Mouse (Mus musculus): Measurements from ENCODE around the gene Mllt3. TPM values are rescaled to one million over a fixed set of nuclear protein-coding genes. Genes with fewer than 3 reads are reported as not detected.

The Mllt3 gene
- total RNA-seq, 2 experiments from 2014 or later = 23.0 to 24.9 TPM

DNA sequence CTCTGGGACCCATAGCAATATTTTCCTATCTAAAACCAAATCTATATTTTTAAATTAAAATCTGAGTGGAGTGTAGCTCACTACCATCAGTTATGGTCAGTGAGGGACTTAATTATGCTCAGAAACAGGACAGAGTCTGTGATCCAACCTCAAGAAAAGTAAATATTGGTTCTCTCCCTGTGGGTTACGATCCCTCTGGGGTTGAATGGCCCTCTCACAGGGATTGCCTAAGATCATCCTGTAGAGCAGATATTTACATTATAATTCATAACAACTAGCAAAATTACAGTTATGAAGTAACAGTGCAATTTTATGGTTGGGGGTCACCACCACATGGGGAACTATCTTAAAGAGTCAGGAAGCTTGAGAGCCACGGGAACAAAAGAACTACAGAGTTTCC is 152.9 kb downstream of the Mllt3 start:
- DNase-seq = no peak

GRCm38 (mm10) chr4:87878701-87879100 is 154.5 kb downstream of the Mllt3 start:
- no peak for DNase-seq

GRCm38 (mm10) chr4:87870563-87870962 is 162.6 kb downstream of the Mllt3 start:
- peak in 1 of 2 experiments; percentile 5 for DNase-seq

- DNase-seq = no peak
Measured at GRCm38 (mm10) chr4:87866564-87866963, 166.6 kb downstream of the Mllt3 start.

DNA sequence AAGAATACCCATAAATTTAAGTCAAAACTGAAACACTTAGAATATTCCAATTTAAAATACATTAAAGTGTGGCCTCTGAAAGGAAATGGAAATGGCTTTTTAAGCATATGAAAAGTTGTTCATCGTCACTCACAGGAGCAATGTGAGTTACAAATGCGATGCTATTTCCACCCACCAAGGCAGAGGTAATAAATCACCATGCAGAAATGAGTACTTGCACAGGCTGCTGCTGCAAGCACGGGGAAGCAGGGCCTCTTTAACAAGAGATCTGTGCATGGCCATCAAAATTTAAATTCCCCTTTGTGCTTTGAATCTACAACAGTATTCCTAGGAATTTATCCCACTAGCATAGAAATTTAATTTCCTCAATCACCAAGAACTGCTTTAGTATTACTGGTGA is 167.3 kb downstream of the Mllt3 start:
- DNase-seq = no peak

DNA sequence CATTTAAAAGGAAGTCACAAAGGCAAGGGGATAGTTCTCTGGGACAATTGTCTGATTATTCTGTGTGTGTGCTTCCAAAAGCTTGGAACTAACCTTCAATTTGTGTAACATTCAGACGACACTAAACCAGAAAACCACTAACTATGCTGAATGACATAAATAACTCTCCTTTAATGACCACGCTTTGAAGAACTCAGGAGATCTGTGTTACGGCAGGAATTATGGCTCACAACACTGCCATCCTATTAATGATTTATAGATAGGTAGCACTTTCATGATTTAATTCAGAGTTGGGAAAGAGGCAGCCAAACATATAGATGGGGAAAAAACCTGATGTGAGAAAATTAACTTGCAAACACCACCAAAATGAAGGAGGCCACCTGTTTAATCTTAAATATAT is 168.1 kb downstream of the Mllt3 start:
- DNase-seq = no peak

DNA sequence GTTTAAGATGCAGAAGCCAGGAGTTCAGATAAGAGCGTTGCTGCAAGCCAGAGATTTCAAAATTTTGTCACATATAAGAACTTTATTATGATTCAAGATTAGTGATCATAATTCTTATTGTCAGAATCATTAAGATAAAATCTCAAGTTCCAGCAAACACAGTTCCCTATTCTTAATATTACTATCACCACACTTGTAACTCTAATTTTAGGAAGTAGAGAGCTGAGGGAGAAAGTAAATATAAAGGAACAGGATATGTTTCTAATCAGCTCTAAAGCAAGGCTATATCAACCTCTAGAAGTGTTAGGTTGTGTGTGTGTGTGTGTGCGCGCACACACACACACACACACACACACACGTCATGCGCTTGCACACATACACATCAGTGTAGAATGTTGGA is 170.0 kb downstream of the Mllt3 start:
- DNase-seq = no peak

DNA sequence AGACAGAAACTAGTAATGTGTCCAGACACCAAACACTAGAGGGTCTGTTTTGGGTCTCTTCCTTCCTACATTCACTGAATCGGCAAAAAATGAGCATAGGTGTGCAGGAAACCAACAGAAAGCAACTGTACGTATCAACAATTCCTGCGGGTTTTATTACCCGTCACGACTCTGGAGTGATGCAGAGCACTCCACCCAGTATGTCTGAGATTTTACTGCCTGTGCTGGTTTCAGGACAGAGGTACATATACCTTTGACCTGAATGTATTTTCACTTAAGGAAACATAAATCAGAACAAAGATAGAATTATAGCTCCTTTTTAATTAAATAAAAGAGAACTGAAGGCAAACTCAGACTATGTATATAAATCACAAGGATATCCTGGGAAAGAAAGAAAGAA is 172.4 kb downstream of the Mllt3 start:
- DNase-seq = no peak

DNA sequence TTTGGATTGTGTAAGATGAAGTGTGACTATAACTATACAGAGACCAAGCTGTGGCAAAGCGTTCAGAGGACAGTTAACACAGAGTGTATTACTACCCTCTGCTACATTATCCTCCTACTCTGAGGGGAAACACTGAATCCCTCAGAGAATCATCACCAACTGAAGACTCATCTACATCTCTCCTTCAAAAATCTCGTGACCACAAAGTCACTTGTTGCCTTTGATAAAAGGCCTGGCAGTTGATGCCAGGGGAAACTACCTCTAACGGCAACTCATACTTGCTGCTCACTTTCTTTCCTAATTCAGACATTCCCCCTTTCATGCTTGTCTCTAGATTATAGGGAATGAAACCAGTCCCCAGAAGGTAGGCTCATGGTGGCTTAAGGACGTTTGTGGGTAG is 174.0 kb downstream of the Mllt3 start:
- no peak for DNase-seq

DNA sequence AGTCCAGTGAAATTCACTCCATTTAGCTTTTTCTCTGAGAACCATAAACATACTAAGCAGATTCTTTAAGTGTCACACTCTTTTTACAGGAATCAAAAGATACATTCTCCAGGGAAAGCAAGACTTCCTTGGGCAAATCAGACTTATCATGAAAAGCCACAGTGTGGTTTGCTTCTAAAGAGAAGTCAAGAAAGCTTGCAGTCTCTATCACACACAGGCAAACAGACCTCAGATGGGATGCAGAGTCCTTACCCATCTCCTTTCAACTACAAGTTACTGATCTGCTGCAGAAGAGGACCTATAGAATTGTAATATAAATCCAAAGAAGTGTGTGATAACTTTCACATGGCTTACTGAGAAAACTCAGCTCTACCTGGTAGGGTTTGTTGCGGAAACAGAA is 175.2 kb downstream of the Mllt3 start:
- no peak for DNase-seq

- DNase-seq = no peak
Measured at GRCm38 (mm10) chr4:87852461-87852860, 180.7 kb downstream of the Mllt3 start.

DNA sequence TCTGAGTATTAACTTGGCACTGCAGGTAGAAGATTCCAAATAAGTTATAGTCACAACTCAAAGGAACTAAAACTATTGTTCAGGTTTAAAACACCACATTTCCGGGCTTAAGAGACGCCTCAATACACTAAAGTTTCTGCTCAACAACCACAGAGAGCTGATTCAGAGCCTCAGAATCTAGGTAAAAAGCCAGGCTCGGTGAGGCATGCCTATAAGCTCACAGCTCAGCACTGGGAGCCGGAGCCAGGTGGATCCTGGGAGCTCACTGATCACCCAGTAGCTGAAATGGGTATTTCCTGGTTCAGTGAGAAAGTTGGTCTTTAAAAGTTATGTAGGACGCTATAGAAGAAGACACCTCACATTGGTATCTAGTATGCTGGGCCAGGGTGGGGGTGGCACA is 183.1 kb downstream of the Mllt3 start:
- no peak for DNase-seq

GRCm38 (mm10) chr4:87844668-87845210 is 188.4 kb downstream of the Mllt3 start:
- no peak for DNase-seq

DNA sequence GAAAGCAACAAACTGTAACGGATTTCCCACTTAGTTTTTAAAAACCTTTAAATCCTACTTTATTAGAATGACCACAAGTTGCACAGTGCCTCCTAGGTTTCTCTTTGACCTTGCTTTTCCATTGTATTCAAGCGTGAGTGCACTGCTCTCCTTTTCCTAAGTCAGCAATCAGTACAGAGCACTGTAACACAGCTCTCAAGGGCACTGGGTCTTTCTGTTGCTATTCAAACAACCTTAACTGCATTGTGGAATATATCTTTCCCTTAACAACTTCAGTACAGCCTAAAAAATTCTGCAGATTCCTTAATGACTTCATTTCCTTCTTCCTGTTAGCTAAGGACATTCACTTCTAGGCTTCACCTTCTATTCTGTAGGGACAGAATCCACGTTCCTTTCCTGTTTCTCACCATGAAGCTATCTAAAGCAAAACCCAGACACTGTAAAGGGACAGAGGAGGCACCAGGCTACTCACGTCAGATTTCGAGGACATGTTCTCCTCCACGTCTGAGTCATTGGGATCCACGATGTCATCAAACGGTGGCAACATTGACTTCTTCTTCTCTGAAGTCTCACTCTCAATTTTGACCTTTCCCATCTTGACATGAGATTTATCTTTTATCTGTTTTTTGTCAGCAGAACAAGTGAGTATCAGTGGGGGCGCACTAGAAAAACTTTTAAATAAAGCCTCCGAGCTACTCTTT is 192.8 kb downstream of the Mllt3 start:
- DNase-seq = peak; percentile 16 to 34

GRCm38 (mm10) chr4:87838716-87839115 is 194.4 kb downstream of the Mllt3 start:
- DNase-seq = no peak

- no peak for DNase-seq
Measured at GRCm38 (mm10) chr4:87837471-87838361, 195.4 kb downstream of the Mllt3 start.

DNA sequence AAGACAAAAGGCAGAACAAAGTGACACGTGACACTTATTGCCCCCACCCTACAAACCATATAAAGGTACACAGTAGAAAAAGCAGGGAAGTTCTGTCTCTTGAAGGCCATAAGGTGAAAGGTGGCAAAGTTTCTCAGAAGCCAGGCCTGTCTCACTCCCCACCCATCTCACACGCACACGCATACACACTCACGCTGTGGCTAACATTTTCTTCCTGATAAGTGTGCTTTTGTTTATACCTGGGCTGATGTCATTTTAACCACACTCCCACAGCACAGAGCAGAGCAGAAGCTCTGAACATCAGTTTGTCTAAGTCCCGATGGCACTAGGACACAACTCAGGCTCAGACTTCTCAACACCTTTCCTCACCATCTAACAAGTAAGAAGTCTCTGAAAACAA is 196.9 kb downstream of the Mllt3 start:
- no peak for DNase-seq

GRCm38 (mm10) chr4:87835191-87835590 is 198.0 kb downstream of the Mllt3 start:
- no peak for DNase-seq

GRCm38 (mm10) chr4:87834310-87834709 is 198.9 kb downstream of the Mllt3 start:
- no peak for DNase-seq

DNA sequence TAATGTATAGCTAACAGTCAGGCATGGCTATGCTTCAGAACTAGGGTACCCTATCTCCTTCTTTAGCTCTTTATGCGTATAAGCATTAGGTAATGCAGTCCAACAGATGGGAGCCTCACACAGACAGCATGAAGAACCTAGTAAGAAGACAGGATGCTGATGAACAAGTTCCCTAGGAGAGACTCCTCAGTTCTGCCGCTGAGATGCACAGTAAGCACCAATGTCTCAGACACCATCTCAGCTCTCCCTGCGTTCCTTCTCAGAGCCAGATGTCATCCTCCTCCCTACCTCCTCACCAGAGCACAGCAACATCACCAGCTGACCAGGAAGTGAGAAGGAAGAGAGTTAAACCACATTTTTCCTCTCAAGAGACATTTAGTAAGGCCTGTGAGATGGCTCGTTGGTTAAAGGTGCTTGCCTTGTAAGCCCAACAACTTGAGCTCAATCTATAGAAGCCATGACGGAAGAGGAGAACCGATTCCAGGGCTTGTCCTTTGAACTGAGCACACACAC is 202.3 kb downstream of the Mllt3 start:
- DNase-seq = no peak

DNA sequence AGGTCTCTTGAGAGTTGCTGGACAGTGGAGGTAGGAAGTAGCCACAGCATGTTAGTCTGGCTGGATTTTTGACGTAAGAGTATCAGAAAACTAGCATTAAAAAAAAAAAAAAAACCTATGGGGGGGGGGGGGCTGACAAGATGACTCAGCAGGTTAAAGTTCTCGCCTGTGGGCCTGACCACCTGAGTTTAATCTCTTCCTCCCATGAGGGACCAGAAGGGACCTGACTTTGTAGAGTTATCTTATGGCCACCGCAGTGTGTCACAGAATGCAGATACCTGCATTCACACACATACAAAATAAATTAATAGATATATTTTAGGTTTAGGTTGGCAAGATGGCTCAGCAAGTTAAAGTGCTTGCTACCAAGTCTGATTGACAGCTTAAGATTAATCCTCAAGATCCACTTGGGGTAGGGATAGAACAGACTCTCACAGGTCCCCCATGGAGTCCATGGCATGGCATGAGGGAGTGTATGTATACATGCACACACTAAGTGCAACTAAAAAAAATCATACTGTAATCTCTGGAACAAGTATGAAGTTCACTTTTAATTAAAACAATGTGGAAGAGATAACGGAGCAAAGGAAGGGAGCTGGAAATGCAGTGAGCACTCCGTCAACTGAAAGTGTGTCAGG is 203.6 kb downstream of the Mllt3 start:
- DNase-seq = no peak

DNA sequence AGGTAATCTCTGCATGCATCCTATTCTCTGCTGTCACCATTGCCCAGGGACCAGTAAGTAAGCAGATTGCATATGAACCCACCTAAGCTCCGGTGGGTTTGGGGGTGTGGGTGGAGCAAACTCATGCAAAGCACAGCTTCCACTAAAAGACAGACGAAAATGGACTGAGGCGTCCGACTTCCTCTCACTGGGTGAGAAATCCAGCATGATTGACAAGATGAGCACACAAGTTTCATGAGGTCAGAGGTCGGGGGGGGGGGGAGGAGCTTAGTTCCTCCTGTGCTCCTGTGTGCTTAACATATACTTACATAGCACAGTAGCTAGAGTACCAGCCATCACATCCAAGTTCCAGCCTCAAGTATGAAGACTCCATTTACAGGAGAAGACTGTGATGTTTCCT is 206.8 kb downstream of the Mllt3 start:
- DNase-seq = no peak

GRCm38 (mm10) chr4:87823623-87824022 is 209.5 kb downstream of the Mllt3 start:
- DNase-seq = no peak
